Mouse (Mus musculus) skeletal muscle tissue, adult 2 months (tissue): Measurements from ENCODE around the gene Pak6.

ENCODE experiments used
- DNase-seq: peaks from one replicate; pipeline ENCODE4 v3.0.0-alpha.2; 2012; ENCODE audit warnings: low read depth, low spot score

Pak6 gene

GRCm38 (mm10) chr2:118664975-118665516 lies 1.9 kb downstream of the Pak6 start:
- DNase-seq = no peak

- no peak for DNase-seq
These were observed 2.5 kb downstream of the Pak6 start for GRCm38 (mm10) chr2:118665616-118666015.

DNA sequence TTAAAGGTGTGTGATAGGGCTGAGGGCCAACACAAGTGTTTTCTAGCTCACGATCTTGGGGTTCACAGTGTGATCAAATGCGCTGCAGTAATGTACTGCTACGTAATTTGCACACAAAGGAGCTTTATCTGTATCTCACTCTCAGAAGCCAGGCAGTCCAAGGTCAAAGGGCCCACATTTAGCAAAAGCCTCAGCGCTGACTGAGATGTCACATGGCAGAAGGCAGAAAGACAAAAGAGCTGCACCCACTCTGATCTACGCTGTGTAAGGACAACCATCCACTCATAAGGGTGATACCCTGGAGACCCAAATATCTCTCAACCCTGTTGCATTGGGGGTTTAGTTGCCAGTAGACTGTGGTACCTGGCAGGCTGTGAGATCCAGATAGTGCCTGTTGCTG lies 4.1 kb downstream of the Pak6 start:
- DNase-seq = no peak

DNA sequence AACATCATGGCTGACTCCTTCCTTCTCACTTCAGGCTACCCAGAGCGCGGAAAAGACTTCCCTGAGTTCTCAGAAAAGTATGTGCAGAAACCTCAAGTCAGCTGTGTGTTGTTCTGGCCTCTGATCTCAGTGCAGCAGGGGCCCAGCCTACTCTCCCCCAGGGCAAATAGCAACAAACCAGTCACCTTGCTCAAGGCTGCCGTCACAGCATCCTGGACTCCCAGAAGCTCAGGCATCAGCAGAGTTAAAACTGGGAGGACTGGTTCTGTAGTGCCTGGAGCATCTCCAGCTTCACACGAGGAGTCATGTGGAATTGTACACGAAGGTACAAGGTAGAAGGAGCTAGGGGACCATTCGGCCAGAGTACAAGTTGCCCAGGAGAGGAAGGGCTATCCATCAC lies 6.1 kb downstream of the Pak6 start:
- DNase-seq = no peak

DNA sequence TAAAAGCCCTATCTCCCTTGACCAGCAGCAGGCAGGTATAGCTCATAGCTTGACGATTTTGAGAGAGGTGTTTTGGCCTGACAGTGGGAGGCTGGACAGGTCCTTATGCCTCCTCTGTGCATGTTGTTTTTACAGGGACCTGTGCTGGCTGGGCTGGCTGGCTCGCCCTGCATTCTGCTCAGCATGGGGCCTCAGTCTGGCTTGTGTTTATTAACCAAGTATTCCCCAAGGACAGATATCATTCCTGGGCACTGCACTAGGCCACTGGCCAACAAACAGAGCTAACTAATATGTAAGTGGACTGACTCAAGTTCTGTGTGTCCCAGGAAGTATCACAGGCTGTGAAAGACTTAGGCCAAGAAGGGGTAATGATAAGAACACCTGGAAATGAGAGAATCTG lies 6.7 kb downstream of the Pak6 start:
- no peak for DNase-seq

DNA sequence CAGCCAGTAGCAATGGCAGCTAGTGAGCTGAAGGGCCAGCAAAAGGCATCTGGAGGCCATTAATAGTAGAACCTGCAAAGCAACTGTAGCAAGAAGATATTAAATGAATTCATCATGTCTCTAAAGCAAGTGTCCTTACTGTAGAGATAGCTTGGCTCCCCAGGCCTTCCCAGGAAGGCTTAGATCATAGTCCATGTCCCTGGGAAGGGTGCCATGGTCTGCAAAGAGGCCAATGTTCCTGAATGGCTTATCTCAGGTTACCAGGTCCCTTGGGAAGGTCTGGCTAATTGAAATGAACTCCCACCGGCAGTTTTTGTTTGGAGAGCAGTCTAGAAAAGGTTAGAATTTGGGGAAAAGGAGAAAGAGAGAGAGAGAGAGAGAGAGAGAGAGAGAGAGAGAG lies 8.6 kb downstream of the Pak6 start:
- no peak for DNase-seq

- DNase-seq = no peak
These were observed 10.8 kb downstream of the Pak6 start for GRCm38 (mm10) chr2:118673686-118674465.

GRCm38 (mm10) chr2:118674500-118674899 lies 11.4 kb downstream of the Pak6 start:
- DNase-seq = no peak

- DNase-seq = no peak
These were observed 14.0 kb downstream of the Pak6 start for GRCm38 (mm10) chr2:118676839-118677741.

DNA sequence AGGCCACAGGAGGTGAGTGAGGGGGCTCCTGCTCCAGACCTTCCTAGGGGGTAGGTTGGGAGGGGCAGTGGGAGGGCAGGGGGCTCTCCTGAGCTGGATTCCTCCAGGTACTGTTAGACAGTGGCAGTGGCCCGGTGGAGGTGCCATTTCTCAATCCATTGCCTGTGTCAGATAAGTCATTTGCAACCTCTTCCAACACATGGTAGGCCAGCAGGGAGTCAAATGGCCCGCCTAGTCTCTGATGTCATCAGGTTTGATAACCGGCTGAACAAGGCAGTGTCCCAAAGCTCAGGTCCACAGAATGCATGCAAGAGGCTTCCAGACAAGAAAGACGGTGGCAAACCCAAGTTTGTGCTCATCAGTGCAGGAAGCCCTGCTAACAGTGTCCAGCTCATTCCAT lies 14.7 kb downstream of the Pak6 start:
- no peak for DNase-seq

GRCm38 (mm10) chr2:118679577-118679976 lies 16.5 kb downstream of the Pak6 start:
- no peak for DNase-seq

DNA sequence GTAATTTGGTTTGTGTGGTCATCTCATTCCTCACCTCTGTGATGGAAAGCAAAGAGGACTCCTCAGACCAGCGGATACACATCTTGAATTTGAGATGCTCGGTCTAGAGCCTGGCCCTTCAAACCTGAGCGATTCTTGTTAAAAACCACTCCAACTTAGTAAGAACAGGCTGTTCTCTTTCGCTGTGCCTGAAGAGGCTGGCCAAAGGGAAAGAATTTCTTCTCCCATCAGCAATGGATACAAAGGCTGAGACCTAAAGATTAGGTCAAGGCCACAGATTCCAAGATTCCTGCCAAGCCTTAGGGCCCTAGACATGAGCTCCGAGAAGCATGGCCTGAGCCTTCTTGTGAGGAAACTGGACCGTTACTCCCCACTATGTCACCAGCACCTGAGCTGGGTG lies 17.8 kb downstream of the Pak6 start:
- no peak for DNase-seq

DNA sequence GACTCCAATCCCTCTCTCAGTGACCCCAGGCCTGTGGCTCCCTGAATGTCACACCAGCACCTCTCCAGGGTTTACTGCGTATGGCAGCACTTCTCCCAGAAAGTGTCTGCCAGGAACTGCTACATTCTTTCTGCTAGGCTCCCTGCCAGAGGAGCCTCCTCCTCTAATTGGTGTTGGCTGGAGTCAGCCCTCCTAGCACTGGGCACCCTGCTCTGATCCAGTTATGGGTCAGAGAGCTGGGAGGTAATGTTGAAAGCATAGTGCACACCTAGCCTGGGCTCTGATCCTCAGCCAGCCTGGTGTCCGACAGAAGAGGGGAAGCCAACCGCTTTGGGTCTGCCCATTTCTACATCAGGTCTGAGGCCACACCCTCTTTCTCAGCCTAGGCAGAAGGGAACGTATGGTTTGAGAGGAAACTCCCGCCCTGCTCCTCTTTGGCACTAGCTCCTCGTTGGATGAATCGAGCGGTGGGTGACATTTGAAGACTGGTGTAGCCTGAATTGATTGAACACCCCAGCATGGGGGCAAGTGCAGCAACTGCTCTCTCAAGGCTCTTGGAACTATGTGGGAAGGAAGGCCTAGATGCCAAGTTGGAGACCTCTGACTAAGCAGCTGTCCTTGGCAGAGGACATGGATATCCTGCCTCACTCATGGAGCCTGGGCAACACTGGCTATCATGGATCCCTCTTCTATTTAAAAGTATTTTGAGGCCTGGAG lies 19.6 kb downstream of the Pak6 start:
- DNase-seq = no peak

- no peak for DNase-seq
These were observed 22.0 kb downstream of the Pak6 start for GRCm38 (mm10) chr2:118685088-118685487.

DNA sequence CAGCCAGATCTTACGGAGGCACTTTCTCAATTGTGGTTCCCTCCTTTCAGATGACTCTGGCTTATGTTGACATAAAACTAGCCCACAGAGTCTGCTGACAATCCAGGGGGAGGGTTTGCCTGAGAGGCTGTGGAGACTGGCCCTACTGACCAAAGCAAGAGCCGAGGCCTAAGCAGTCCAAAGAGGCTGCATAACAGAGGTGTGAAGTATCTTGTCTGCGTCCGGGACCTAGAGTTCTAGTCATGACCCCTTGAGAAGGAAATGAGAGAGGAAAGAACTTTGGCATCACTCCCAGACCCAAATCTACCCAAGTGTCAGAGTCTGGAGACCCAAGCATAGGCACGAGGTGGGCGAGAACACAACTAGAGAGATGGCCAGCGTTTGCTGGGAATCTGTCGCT lies 23.6 kb downstream of the Pak6 start:
- DNase-seq = no peak

DNA sequence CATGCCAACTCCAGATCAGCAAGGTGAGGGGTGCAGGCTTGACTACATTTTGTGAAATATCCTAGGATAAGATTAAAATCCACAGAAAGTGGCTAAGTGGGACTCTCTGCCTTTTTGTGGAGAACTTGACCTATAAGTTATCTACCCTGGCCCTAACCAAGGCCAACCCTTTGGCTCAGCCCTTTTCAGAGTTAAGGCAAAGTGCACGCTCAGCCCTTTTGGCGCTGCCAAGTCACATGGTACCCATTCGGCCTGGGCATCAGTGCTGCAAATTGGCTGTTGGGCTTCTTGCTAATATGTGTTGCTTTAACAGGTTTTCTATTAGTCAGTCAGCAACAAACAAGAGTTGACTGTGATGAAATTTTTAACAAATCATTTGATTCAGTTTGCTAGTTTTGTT lies 24.7 kb downstream of the Pak6 start:
- no peak for DNase-seq

DNA sequence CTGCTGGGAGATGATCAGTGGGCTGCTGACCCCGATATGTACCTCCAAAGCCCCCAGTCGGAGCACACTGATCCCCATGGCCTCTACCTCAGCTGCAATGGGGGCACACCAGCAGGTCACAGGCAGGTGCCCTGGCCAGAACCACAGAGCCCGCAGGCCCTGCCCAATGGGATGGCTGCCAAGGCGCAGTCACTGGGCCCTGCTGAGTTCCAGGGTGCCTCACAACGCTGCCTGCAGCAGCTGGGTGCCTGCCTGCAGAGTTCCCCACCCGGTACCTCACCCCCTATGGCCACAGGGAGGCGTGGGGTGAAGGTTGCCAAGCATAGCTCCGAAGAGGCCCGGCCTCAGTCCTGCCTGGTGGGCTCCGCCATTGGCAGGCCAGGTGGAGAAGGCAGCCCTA lies 26.8 kb downstream of the Pak6 start:
- no peak for DNase-seq

GRCm38 (mm10) chr2:118693370-118693966 lies 30.4 kb downstream of the Pak6 start:
- no peak for DNase-seq

DNA sequence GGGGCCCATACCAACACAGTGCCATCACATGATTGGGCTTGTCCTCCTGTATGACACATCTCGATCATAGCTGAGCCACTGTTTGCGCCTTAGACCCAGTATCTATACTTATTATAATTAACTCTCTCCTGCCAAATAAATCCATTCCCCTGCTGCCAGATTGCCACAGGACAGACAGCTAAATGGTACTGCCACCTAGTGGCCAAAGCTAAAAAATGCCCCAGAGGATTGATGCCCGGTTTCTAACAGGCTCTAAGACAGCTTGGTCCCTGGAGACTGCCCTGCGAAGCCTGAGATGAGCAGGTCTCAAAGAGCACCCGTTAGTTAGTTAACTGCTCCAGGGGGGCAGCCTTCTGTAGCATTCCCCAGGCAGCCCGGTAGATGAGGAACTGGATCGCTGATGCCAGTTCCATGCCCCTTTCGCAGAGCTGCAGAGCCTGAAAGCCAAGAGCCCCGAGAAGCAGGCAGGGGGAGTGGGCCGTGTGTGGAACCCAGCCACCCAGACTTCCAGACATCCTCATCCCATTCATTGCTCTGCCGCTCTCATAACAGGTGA lies 32.7 kb downstream of the Pak6 start:
- DNase-seq = peak; percentile 54

DNA sequence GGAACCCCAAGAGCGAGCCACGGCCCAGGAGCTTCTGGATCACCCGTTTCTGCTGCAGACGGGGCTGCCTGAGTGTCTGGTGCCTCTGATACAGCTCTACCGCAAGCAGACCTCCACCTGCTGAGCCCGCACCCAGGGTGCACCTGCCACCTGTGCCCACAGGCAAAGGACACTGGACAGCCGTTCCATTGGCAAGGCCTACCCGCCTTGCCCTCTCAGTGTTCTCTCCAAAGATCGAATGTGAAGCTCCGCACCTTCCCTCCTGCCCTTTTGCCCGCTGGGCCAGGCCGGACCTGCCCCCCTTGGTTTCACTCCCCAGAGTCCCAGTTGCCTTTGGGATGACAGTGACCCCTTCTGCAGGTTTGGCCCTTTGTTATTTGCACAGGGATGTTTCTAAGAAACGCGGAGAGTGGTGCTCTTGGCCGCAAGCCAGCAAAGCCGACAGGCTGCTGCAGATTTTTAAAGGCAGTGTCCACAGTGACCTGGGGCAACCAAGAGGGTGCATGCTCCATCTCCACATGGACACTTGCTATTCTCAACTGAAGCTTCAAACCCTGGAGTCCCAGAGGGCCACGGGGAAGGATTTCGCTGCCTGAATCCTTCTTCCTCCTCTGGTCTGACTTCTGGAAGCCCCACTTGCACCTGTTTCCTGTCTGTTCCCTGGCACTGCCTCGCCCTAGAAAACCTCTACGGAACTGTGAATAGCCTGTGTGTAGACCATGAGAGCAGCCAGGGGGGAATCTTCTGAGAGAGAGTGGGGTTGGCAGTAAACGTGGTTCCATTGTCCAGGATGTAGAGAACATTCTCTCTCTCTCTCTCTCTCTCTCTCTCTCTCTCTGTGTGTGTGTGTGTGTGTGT lies 33.6 kb downstream of the Pak6 start:
- no peak for DNase-seq
